Mouse (Mus musculus) frontal cortex, postnatal 36 days (tissue): ENCODE results near the gene Stard10.

ENCODE experiments used
- DNase-seq, 2 experiments: peaks; one replicate each; pipeline ENCODE4 v3.0.0; 2022; ENCODE audit warnings: low spot score in 2 of 2

Gene Stard10

GRCm38 (mm10) chr7:101330841-101331173 is 13.9 kb downstream of the Stard10 start:
- DNase-seq, result no peak

GRCm38 (mm10) chr7:101332045-101332831 is 15.4 kb downstream of the Stard10 start:
- DNase-seq, result no peak

GRCm38 (mm10) chr7:101335228-101335627 is 18.3 kb downstream of the Stard10 start:
- no peak for DNase-seq

GRCm38 (mm10) chr7:101336686-101337085 is 19.8 kb downstream of the Stard10 start:
- DNase-seq, result no peak

- DNase-seq, result no peak
Measured at GRCm38 (mm10) chr7:101337401-101337800, 20.5 kb downstream of the Stard10 start.

- no peak for DNase-seq
Measured at GRCm38 (mm10) chr7:101341405-101341804, 24.5 kb downstream of the Stard10 start.

- DNase-seq, result no peak
Measured at GRCm38 (mm10) chr7:101343135-101343534, 26.2 kb downstream of the Stard10 start.

- no peak for DNase-seq
Measured at GRCm38 (mm10) chr7:101344892-101345291, 28.0 kb downstream of the Stard10 start.

- no peak for DNase-seq
Measured at GRCm38 (mm10) chr7:101346991-101347390, 30.1 kb downstream of the Stard10 start.

- peak in 1 of 2 experiments; percentile 35 for DNase-seq
Measured at GRCm38 (mm10) chr7:101347767-101348270, 30.9 kb downstream of the Stard10 start, which contains the start of gene Arap1. Gene Arap1 (plus strand): TSS chr7:101348067.

GRCm38 (mm10) chr7:101348312-101348711 is 31.4 kb downstream of the Stard10 start:
- DNase-seq, result no peak

GRCm38 (mm10) chr7:101349861-101350260 is 33.0 kb downstream of the Stard10 start:
- DNase-seq, result peak in 1 of 2 experiments; percentile 56

GRCm38 (mm10) chr7:101352404-101352803 is 35.5 kb downstream of the Stard10 start:
- DNase-seq, result no peak

- no peak for DNase-seq
Measured at GRCm38 (mm10) chr7:101354423-101354822, 37.5 kb downstream of the Stard10 start.

GRCm38 (mm10) chr7:101355551-101356100 is 38.7 kb downstream of the Stard10 start:
- no peak for DNase-seq

GRCm38 (mm10) chr7:101356868-101357267 is 40.0 kb downstream of the Stard10 start:
- no peak for DNase-seq

- no peak for DNase-seq
Measured at GRCm38 (mm10) chr7:101360406-101360805, 43.5 kb downstream of the Stard10 start.

- no peak for DNase-seq
Measured at GRCm38 (mm10) chr7:101361021-101361420, 44.1 kb downstream of the Stard10 start.

- DNase-seq, result no peak
Measured at GRCm38 (mm10) chr7:101361767-101362166, 44.9 kb downstream of the Stard10 start.

GRCm38 (mm10) chr7:101362791-101363191 is 45.9 kb downstream of the Stard10 start:
- DNase-seq, result no peak

GRCm38 (mm10) chr7:101363914-101364313 is 47.0 kb downstream of the Stard10 start:
- DNase-seq, result no peak

- no peak for DNase-seq
Measured at GRCm38 (mm10) chr7:101367901-101368852, 51.3 kb downstream of the Stard10 start.
